Mouse (Mus musculus): Measurements from ENCODE around the gene Lrrc57. TPM values are rescaled to one million over a fixed set of nuclear protein-coding genes. Genes with fewer than 3 reads are reported as not detected.

The Lrrc57 gene
- total and polyA plus RNA-seq, 3 experiments, result 12.1 to 14.9 (median 14.5) TPM

GRCm38 (mm10) chr2:120622920-120623319 lies 13.6 kb upstream of the Lrrc57 start:
- Histone ChIP-seq H3K9ac (ENCODE audit: low read depth, low read length) (no peak overlapping the region), H3K27me3 (ENCODE audit: control insufficient read depth, insufficient read depth, low read length) (no peaks in the 10 kb centered on the region), H3K27ac (no peak overlapping the region), H3K4me1 (ENCODE audit: control insufficient read depth, insufficient read depth, low read length) (no peaks in the 10 kb centered on the region), H3K79me2 (replicated peaks; ENCODE audit: control insufficient read depth, insufficient read depth, low read length) (no peaks in the 10 kb centered on the region), H3K36me3 (ENCODE audit: control insufficient read depth, insufficient read depth, low read length) (no peaks in the 10 kb centered on the region), H3K4me3 (no peak overlapping the region)
- intact Hi-C loops (cut with DNase I), result no loop called here
- DNase-seq, result no peak
- TF ChIP-seq EP300 (IDR thresholded peaks at IDR 0.05; ENCODE audit: insufficient read depth, low read depth, low read length), result no peak
- TF ChIP-seq POLR2A (IDR thresholded peaks at IDR 0.05; ENCODE audit: insufficient read depth, low read depth, low read length), result no peak
- TF ChIP-seq CTCF (IDR thresholded peaks at IDR 0.05), result no peak

- Histone ChIP-seq H3K4me1 (ENCODE audit: control insufficient read depth, insufficient read depth, low read length) (no peaks in the 10 kb centered on the region), H3K79me2 (replicated peaks; ENCODE audit: control insufficient read depth, insufficient read depth, low read length) (no peaks in the 10 kb centered on the region), H3K4me3 (no peak overlapping the region), H3K27me3 (ENCODE audit: control insufficient read depth, insufficient read depth, low read length) (no peaks in the 10 kb centered on the region), H3K27ac (no peak overlapping the region), H3K36me3 (ENCODE audit: control insufficient read depth, insufficient read depth, low read length) (no peaks in the 10 kb centered on the region), H3K9ac (ENCODE audit: low read depth, low read length) (no peak overlapping the region)
- 100% methylated on average over 1 of the region's 1 CpGs for WGBS
- DNase-seq, result no peak
- intact Hi-C loops (cut with DNase I), result no loop called here
- TF ChIP-seq CTCF (IDR thresholded peaks at IDR 0.05) (peak; percentile 52), EP300 (IDR thresholded peaks at IDR 0.05; ENCODE audit: insufficient read depth, low read depth, low read length) (no peak)
Observed at GRCm38 (mm10) chr2:120619538-120619937, 10.2 kb upstream of the Lrrc57 start.

- no peak overlapping the region for H3K4me3 ChIP-seq
- H3K9ac ChIP-seq (ENCODE audit: low read depth, low read length), result no peak overlapping the region
- TF ChIP-seq POLR2A (IDR thresholded peaks at IDR 0.05; ENCODE audit: insufficient read depth, low read depth, low read length) (no peak), CTCF (IDR thresholded peaks at IDR 0.05) (no peak), EP300 (IDR thresholded peaks at IDR 0.05; ENCODE audit: insufficient read depth, low read depth, low read length) (no peak)
- no peaks in the 10 kb centered on the region for H3K4me1 ChIP-seq (ENCODE audit: control insufficient read depth, insufficient read depth, low read length)
- no peaks in the 10 kb centered on the region for H3K79me2 ChIP-seq (replicated peaks; ENCODE audit: control insufficient read depth, insufficient read depth, low read length)
- intact Hi-C loops (cut with DNase I), result no loop called here
- no peak for DNase-seq
- H3K27ac ChIP-seq, result no peak overlapping the region
- 93% methylated on average over 5 of the region's 5 CpGs for WGBS
- no peaks in the 10 kb centered on the region for H3K27me3 ChIP-seq (ENCODE audit: control insufficient read depth, insufficient read depth, low read length)
- H3K36me3 ChIP-seq (ENCODE audit: control insufficient read depth, insufficient read depth, low read length), result no peaks in the 10 kb centered on the region
Observed at GRCm38 (mm10) chr2:120616279-120617163, 7.2 kb upstream of the Lrrc57 start.

- Histone ChIP-seq H3K4me3 (no peak overlapping the region), H3K79me2 (replicated peaks; ENCODE audit: control insufficient read depth, insufficient read depth, low read length) (no peaks in the 10 kb centered on the region), H3K27me3 (ENCODE audit: control insufficient read depth, insufficient read depth, low read length) (no peaks in the 10 kb centered on the region), H3K27ac (no peak overlapping the region), H3K9ac (ENCODE audit: low read depth, low read length) (no peak overlapping the region), H3K36me3 (ENCODE audit: control insufficient read depth, insufficient read depth, low read length) (no peaks in the 10 kb centered on the region), H3K4me1 (ENCODE audit: control insufficient read depth, insufficient read depth, low read length) (no peaks in the 10 kb centered on the region)
- 79% methylated on average over 6 of the region's 6 CpGs for WGBS
- intact Hi-C loops (cut with DNase I), result loop anchor here (5.0 kb wide), 1 partner anchor 124 kb away; no protein-coding TSS in a partner anchor
- TF ChIP-seq POLR2A (IDR thresholded peaks at IDR 0.05; ENCODE audit: insufficient read depth, low read depth, low read length) (no peak), CTCF (IDR thresholded peaks at IDR 0.05) (peak; percentile 68)
- DNase-seq, result no peak
Observed at GRCm38 (mm10) chr2:120606021-120606690, 3.2 kb downstream of the Lrrc57 start.

GRCm38 (mm10) chr2:120599506-120599905 lies 9.8 kb downstream of the Lrrc57 start:
- no peak for DNase-seq
- intact Hi-C loops (cut with DNase I), result no loop called here
- 86% methylated on average over 4 of the region's 4 CpGs for WGBS
- Histone ChIP-seq H3K36me3 (ENCODE audit: control insufficient read depth, insufficient read depth, low read length) (peaks cover 5% of the 10 kb centered on the region), H3K27me3 (ENCODE audit: control insufficient read depth, insufficient read depth, low read length) (no peaks in the 10 kb centered on the region), H3K27ac (no peak overlapping the region), H3K9ac (ENCODE audit: low read depth, low read length) (no peak overlapping the region), H3K4me1 (ENCODE audit: control insufficient read depth, insufficient read depth, low read length) (no peaks in the 10 kb centered on the region), H3K79me2 (replicated peaks; ENCODE audit: control insufficient read depth, insufficient read depth, low read length) (no peaks in the 10 kb centered on the region), H3K4me3 (no peak overlapping the region)
- no peak for TF ChIP-seq POLR2A (IDR thresholded peaks at IDR 0.05; ENCODE audit: insufficient read depth, low read depth, low read length)
- no peak for TF ChIP-seq CTCF (IDR thresholded peaks at IDR 0.05)
- no peak for TF ChIP-seq EP300 (IDR thresholded peaks at IDR 0.05; ENCODE audit: insufficient read depth, low read depth, low read length)

GRCm38 (mm10) chr2:120597734-120598133 lies 11.6 kb downstream of the Lrrc57 start:
- peaks cover 5% of the 10 kb centered on the region for H3K36me3 ChIP-seq (ENCODE audit: control insufficient read depth, insufficient read depth, low read length)
- TF ChIP-seq EP300 (IDR thresholded peaks at IDR 0.05; ENCODE audit: insufficient read depth, low read depth, low read length) (no peak), CTCF (IDR thresholded peaks at IDR 0.05) (no peak), POLR2A (IDR thresholded peaks at IDR 0.05; ENCODE audit: insufficient read depth, low read depth, low read length) (no peak)
- H3K4me1 ChIP-seq (ENCODE audit: control insufficient read depth, insufficient read depth, low read length), result no peaks in the 10 kb centered on the region
- intact Hi-C loops (cut with DNase I), result no loop called here
- no peaks in the 10 kb centered on the region for H3K27me3 ChIP-seq (ENCODE audit: control insufficient read depth, insufficient read depth, low read length)
- no peak for DNase-seq
- H3K4me3 ChIP-seq, result no peak overlapping the region
- 90% methylated on average over 2 of the region's 2 CpGs for WGBS
- H3K27ac ChIP-seq, result no peak overlapping the region
- H3K9ac ChIP-seq (ENCODE audit: low read depth, low read length), result no peak overlapping the region
- no peaks in the 10 kb centered on the region for H3K79me2 ChIP-seq (replicated peaks; ENCODE audit: control insufficient read depth, insufficient read depth, low read length)
